Mouse (Mus musculus) kidney, adult 2 months (tissue): ENCODE measurements around the gene Kmt5b.

Experiments
- CTCF ChIP-seq: fragments of 200-500 bp; conservative IDR thresholded peaks from 2 replicates; pipeline ENCODE4 v1.5.1; 2011; ENCODE audit warnings: low read depth, mild to moderate bottlenecking, control low read depth, low read length, moderate library complexity, mixed read lengths; ENCODE audit not compliant: insufficient read depth, insufficient read length
- POLR2A ChIP-seq: fragments of 200-500 bp; IDR thresholded peaks from one replicate; pipeline ENCODE4 v1.6.1; 2011; ENCODE audit warnings: low read depth, low read length, control low read depth

DNA sequence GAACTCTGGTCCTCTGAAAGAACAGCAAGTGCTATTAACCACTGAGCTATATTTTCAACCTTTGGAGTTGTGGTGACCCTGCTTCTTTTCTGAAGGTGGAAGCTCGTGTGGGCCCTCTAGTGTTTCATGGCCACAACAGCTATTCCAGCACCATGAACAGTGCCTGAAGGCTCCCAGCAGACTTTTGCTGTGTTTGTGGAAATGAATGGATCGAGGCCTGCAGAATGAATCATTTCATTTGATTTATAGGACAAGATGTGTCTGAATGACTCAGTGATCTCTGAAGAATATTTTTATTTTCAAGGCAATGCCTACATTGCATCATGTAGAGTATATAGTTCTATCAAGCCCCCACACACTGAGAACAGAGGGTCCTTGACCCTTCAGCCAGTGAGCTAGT is 6.9 kb downstream of the Kmt5b start:
- TF ChIP-seq CTCF (peak; percentile 36), POLR2A (no peak)
